Mouse (Mus musculus): ENCODE measurements around the gene Tbc1d24. TPM values are rescaled to one million over a fixed set of nuclear protein-coding genes. Genes with fewer than 3 reads are reported as not detected.
"Not testable (repeated sequence)": the region's sequence is repeated elsewhere in the genome, so short reads cannot be mapped to it uniquely, and the experiment has no call there.

Gene Tbc1d24
- polyA plus RNA-seq, 1 experiment = 3.8 TPM

- H3K27me3 ChIP-seq (ENCODE audit: control insufficient read depth, insufficient read depth, insufficient read length) = no peaks in the 10 kb centered on the region
- H3K36me3 ChIP-seq (ENCODE audit: control insufficient read depth, insufficient read depth) = peaks cover 8% of the 10 kb centered on the region
- peaks cover 62% of the 10 kb centered on the region for H3K79me3 ChIP-seq (ENCODE audit: low read depth)
- no peak overlapping the region for H3K4me3 ChIP-seq (ENCODE audit: insufficient read depth, poor library complexity, severe bottlenecking)
- TF ChIP-seq FOSL1 (IDR thresholded peaks at IDR 0.05; ENCODE audit: insufficient read depth, low read length, poor library complexity, severe bottlenecking) (no peak), USF1 (IDR thresholded peaks at IDR 0.05; ENCODE audit: low read depth) (no peak), CTCF (IDR thresholded peaks at IDR 0.05; ENCODE audit: control insufficient read depth, insufficient read depth, insufficient read length) (no peak), MAX (IDR thresholded peaks at IDR 0.05) (no peak), MYOG (IDR thresholded peaks at IDR 0.05; ENCODE audit: control insufficient read depth, extremely low read depth, insufficient read length) (no peak), CEBPB (IDR thresholded peaks at IDR 0.05; ENCODE audit: low read depth) (no peak), MYOD1 (IDR thresholded peaks at IDR 0.05; ENCODE audit: control insufficient read depth, insufficient read length, low read depth) (no peak)
- no peak overlapping the region for H3ac ChIP-seq (ENCODE audit: control insufficient read depth, insufficient read length, low read depth)
- H3K79me2 ChIP-seq (ENCODE audit: control insufficient read depth, insufficient read depth) = peaks cover 84% of the 10 kb centered on the region
Observed at GRCm38 (mm10) chr17:24137226-24137880, 68.0 kb downstream of the Tbc1d24 start.

GRCm38 (mm10) chr17:24134062-24134461 lies 71.3 kb downstream of the Tbc1d24 start:
- H3K36me3 ChIP-seq (ENCODE audit: control insufficient read depth, insufficient read depth) = peaks cover 8% of the 10 kb centered on the region
- H3K79me2 ChIP-seq (ENCODE audit: control insufficient read depth, insufficient read depth) = peaks cover 95% of the 10 kb centered on the region
- H3K79me3 ChIP-seq (ENCODE audit: low read depth) = peaks cover 71% of the 10 kb centered on the region
- TF ChIP-seq MYOD1 (IDR thresholded peaks at IDR 0.05; ENCODE audit: control insufficient read depth, insufficient read length, low read depth) (no peak), CEBPB (IDR thresholded peaks at IDR 0.05; ENCODE audit: low read depth) (no peak)
- no peak overlapping the region for H3ac ChIP-seq (ENCODE audit: control insufficient read depth, insufficient read length, low read depth)
- H3K4me3 ChIP-seq (ENCODE audit: insufficient read depth, poor library complexity, severe bottlenecking) = no peak overlapping the region
- no peaks in the 10 kb centered on the region for H3K27me3 ChIP-seq (ENCODE audit: control insufficient read depth, insufficient read depth, insufficient read length)

- peaks cover 95% of the 10 kb centered on the region for H3K79me2 ChIP-seq (ENCODE audit: control insufficient read depth, insufficient read depth)
- not testable (repeated sequence) for H3K36me3 ChIP-seq (ENCODE audit: control insufficient read depth, insufficient read depth)
Observed at GRCm38 (mm10) chr17:24132919-24133318, 72.4 kb downstream of the Tbc1d24 start.

GRCm38 (mm10) chr17:24131570-24131969 lies 73.8 kb downstream of the Tbc1d24 start:
- Histone ChIP-seq H3K79me3 (ENCODE audit: low read depth) (peaks cover 63% of the 10 kb centered on the region), H3K79me2 (ENCODE audit: control insufficient read depth, insufficient read depth) (peaks cover 95% of the 10 kb centered on the region), H3K27me3 (ENCODE audit: control insufficient read depth, insufficient read depth, insufficient read length) (no peaks in the 10 kb centered on the region), H3K4me3 (ENCODE audit: insufficient read depth, poor library complexity, severe bottlenecking) (no peak overlapping the region), H3ac (ENCODE audit: control insufficient read depth, insufficient read length, low read depth) (no peak overlapping the region), H3K36me3 (ENCODE audit: control insufficient read depth, insufficient read depth) (no peaks in the 10 kb centered on the region)
- TF ChIP-seq CTCF (IDR thresholded peaks at IDR 0.05; ENCODE audit: control insufficient read depth, insufficient read depth, insufficient read length) (no peak), FOSL1 (IDR thresholded peaks at IDR 0.05; ENCODE audit: insufficient read depth, low read length, poor library complexity, severe bottlenecking) (no peak), MAX (IDR thresholded peaks at IDR 0.05) (no peak), MYOG (IDR thresholded peaks at IDR 0.05; ENCODE audit: control insufficient read depth, extremely low read depth, insufficient read length) (no peak), MYOD1 (IDR thresholded peaks at IDR 0.05; ENCODE audit: control insufficient read depth, insufficient read length, low read depth) (no peak), CEBPB (IDR thresholded peaks at IDR 0.05; ENCODE audit: low read depth) (no peak)

More at GRCm38 (mm10) chr17:24132919-24133318, 72.4 kb downstream of the Tbc1d24 start:
- H3K27me3 ChIP-seq (ENCODE audit: control insufficient read depth, insufficient read depth, insufficient read length); H3ac ChIP-seq (ENCODE audit: control insufficient read depth, insufficient read length, low read depth); H3K4me3 ChIP-seq (ENCODE audit: insufficient read depth, poor library complexity, severe bottlenecking): not testable (repeated sequence)
- H3K79me3 ChIP-seq (ENCODE audit: low read depth) = peaks cover 68% of the 10 kb centered on the region

GRCm38 (mm10) chr17:24129246-24129645 lies 76.1 kb downstream of the Tbc1d24 start:
- not testable (repeated sequence) for H3ac ChIP-seq (ENCODE audit: control insufficient read depth, insufficient read length, low read depth); H3K36me3 ChIP-seq (ENCODE audit: control insufficient read depth, insufficient read depth); H3K27me3 ChIP-seq (ENCODE audit: control insufficient read depth, insufficient read depth, insufficient read length); H3K4me3 ChIP-seq (ENCODE audit: insufficient read depth, poor library complexity, severe bottlenecking)
- Histone ChIP-seq H3K79me2 (ENCODE audit: control insufficient read depth, insufficient read depth) (peaks cover 100% of the 10 kb centered on the region), H3K79me3 (ENCODE audit: low read depth) (peaks cover 73% of the 10 kb centered on the region)

- H3K36me3 ChIP-seq (ENCODE audit: control insufficient read depth, insufficient read depth) = no peaks in the 10 kb centered on the region
- TF ChIP-seq CEBPB (IDR thresholded peaks at IDR 0.05; ENCODE audit: low read depth) = no peak
- no peak for TF ChIP-seq FOSL1 (IDR thresholded peaks at IDR 0.05; ENCODE audit: insufficient read depth, low read length, poor library complexity, severe bottlenecking)
- no peak for TF ChIP-seq USF1 (IDR thresholded peaks at IDR 0.05; ENCODE audit: low read depth)
- TF ChIP-seq CTCF (IDR thresholded peaks at IDR 0.05; ENCODE audit: control insufficient read depth, insufficient read depth, insufficient read length) = no peak
- no peak for TF ChIP-seq MYOG (IDR thresholded peaks at IDR 0.05; ENCODE audit: control insufficient read depth, extremely low read depth, insufficient read length)
- no peak for TF ChIP-seq MAX (IDR thresholded peaks at IDR 0.05)
- no peak for TF ChIP-seq MYOD1 (IDR thresholded peaks at IDR 0.05; ENCODE audit: control insufficient read depth, insufficient read length, low read depth)
- peaks cover 100% of the 10 kb centered on the region for H3K79me2 ChIP-seq (ENCODE audit: control insufficient read depth, insufficient read depth)
- H3K4me3 ChIP-seq (ENCODE audit: insufficient read depth, poor library complexity, severe bottlenecking) = no peak overlapping the region
- H3ac ChIP-seq (ENCODE audit: control insufficient read depth, insufficient read length, low read depth) = no peak overlapping the region
- no peaks in the 10 kb centered on the region for H3K27me3 ChIP-seq (ENCODE audit: control insufficient read depth, insufficient read depth, insufficient read length)
- peaks cover 73% of the 10 kb centered on the region for H3K79me3 ChIP-seq (ENCODE audit: low read depth)
Observed at GRCm38 (mm10) chr17:24127592-24127991, 77.8 kb downstream of the Tbc1d24 start.

All from C2C12 (cell line).